Mouse (Mus musculus): ENCODE measurements at regions not wholly inside any gene's neighbourhood (a gene's known extent, or its start where the extent isn't known, plus 50 kb on each side); places are given as distances from the start of the nearest gene placed in this dataset.
"Not testable (repeated sequence)": the region's sequence is repeated elsewhere in the genome, so short reads cannot be mapped to it uniquely, and the experiment has no call there.

DNA sequence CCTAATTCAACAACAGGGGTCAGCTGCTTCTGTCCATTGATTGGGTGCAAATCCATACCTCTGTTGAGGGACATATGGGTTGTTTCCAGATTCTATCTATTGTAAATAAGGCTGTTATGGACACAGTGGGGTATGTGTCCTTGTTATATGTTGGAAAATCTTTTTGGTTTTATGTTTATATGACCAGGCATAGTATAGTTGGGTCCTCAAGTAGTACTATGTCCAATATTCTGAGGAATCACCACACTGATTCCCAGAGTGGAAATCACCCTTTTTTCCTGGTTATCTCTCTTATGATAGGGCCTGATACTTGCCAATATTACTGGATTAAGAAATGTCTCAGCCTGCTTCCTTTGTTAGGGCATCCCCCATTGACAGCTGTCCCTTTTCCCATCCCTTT, 1471.0 kb downstream of the Kcnt2 start:
- no peak for DNase-seq (ENCODE audit: low spot score in 2 of 2)

DNA sequence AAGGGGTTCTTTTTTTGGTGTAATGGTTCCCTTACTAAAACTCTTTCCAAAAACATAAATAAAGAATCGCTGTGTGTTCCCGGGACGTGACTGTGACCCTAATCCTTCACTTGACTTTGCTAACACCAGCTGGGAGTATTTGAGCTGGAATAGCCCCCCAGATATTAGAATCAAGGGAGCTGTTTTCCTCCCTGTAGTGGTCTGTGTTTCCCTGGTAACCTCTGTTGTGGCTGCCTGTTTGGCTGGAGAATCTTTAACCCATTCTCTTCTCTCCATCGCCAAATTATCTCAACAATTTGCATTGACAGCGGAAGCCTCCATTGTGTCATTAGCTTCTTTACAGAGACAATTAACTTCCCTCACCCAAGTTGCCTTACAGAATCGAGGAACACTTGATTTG, 1471.6 kb downstream of the Kcnt2 start:
- DNase-seq (ENCODE audit: low spot score in 2 of 2), result no peak

DNA sequence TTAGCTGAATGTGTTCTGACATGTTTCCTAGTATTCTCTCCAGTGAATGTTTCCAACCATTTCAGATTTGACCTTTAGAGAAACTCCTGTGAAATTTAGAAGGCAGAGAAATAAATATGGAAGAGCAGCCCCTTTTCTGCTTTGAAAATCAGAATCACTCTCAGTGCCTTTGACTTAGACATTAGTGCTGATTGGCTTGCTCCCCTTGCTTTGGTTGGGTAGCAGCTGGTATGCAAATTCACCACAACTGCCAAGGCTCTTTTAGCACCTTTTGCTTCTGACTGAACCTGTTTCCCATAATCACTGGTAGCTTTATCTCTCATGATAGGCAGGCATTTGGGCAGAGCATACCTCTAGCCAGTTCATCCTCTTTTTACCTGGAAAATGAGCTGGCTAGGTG, 1495.3 kb downstream of the Kcnt2 start:
- DNase-seq (ENCODE audit: low spot score in 2 of 2), result no peak

DNA sequence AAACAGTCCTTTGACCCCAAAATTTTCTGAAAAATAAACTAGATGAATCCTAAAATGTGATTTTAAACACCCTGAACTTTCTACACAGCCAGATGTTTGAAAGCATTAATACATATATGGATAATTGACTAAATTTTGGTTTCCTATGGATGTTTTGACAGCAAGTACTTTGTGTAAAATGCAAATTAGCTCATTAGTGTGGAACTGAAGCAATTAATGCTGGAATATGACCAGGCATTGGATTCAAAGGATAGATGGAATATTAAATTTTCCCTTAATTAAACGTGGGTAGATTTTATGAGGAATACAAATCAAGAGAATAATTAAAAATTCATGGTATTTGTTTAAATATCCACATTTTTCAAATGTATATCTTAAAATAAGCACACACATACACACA, 1530.1 kb downstream of the Kcnt2 start:
- DNase-seq (ENCODE audit: low spot score in 2 of 2), result no peak

DNA sequence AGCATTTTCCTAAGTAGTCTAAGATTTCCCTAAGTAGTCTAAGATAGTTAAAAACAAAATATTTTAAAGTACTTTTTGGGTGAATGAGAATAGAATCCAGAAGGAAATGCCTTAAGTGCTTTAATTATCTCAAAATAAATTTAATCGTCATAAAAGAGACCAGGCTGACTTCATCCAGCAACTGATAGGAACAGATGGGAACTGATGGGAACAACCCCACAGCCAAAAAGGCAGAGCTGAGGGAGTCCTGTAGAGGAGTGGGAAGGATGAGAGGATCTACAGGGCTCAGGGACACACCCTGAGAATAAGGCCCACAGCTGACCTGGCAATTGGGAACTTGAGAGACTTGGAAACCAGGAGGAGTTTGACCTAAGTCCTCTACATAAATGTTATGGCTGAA, 1537.4 kb downstream of the Kcnt2 start:
- peak; percentile 30 to 62 for DNase-seq (ENCODE audit: low spot score in 2 of 2)

DNA sequence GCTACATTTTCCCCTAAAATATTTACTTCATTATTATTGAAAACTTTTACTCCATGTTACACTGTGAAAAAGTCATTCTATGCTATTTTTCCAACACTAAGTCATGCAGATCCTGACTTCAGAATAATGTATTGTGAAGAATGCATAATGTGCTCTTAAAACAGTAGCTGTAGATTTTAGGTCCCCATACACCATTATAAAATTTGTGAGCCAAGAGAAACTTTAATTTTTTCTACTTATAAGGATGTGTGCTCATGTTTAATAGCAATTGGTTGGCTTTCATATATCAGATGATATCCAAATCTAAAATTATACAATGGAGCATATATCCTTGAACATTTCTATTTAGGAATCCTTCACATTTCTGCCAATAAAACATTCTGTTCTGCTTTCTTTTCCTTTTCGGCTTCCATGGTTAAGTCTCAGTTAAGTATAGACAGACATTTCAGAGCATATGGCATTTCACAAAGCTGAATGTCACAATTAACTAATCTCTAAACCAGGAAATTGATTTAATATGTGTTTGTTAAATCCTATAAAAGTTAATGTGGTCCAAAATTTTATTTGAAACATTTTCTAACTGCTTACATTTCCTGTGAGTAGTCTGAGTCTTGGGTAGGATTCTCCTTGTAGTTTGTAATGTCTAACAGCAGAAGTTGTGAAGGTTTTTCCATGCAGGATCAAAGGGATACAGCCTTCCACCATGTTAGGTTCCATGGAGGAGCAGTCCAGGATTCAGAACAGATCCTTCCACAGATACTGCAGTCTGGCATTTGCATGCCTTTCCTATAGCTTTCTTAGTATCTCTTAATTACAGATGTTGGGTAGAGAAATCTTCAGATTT, 1567.6 kb downstream of the Kcnt2 start:
- DNase-seq (ENCODE audit: low spot score in 2 of 2), result no peak

DNA sequence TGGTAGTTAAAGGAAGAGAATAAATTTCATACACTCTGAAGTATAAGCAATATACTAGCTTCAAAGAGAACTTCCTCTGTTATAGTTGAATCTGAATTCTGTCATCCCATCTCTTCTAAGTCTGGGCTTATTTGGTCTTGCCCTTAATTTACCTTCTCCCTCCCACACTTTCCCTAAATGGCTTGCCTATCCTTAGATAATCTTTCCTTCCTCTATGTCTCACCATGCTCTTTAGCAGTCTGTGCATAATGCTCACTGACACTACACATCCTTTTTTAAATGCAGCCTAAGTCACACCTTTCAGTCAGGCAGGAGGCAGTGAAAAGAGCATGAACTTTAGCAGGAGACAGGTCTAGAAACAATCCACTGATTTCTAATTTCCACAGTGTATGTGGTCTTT, 1585.5 kb downstream of the Kcnt2 start:
- DNase-seq (ENCODE audit: low spot score in 2 of 2), result peak in 1 of 2 experiments; percentile 35

DNA sequence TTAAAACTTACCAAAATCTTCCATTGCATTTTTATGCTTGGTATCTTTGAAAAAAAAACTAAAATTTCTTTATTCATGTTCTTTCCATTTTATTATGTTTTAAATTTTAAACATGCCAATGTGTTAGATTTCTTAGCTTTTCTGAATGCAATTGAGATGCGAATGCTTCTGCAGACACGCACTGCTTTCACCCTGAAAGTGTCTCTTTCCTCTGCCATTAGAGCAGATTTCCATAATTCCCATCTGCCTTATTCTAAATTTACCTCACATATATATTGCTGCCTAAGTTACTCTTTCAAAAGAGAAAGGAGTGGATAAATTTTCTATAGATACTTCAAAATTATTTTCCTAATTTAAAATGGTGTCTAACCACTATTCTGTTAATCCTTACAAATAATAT, 1596.6 kb downstream of the Kcnt2 start:
- DNase-seq (ENCODE audit: low spot score in 2 of 2), result no peak

DNA sequence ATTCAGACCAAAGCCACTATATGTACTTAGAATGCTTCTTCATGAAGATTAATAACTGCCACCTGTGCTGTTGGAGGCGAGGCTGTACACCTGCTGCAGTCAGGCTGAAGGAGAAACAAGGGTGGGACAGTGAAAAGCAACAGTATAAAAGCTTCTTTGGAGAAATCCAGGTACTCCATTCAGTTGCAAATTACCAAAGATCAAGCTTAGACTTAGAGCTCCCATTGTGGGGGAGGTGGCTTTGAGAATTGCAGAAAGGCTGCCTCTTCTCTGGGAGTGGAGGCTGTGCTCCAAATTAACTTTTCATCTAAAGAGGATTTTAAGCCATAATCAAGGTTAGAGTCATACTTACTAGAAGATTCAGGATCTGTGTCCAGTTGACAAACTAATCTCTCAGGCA, 1607.9 kb downstream of the Kcnt2 start:
- DNase-seq (ENCODE audit: low spot score in 2 of 2), result not testable (repeated sequence)

DNA sequence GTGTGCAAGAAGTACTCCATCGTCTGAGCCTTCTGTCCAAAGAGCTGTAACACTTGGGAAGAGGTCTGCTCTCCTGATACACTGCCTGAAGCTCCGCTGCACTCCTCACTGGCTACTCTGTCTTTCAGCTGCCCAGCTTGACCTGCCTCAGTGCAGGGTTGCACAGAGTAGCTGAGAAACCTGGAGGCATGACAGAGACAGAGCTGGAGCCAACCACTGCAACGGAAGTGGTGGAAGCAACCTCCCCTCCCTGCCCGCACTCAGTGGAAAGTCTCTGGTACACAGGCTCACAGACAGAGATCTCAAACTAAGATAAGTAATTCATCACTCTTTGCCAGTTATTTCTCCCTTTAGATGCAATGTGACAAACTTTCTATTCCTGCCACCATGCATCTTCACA, 1638.4 kb downstream of the Kcnt2 start:
- DNase-seq (ENCODE audit: low spot score in 2 of 2), result no peak

DNA sequence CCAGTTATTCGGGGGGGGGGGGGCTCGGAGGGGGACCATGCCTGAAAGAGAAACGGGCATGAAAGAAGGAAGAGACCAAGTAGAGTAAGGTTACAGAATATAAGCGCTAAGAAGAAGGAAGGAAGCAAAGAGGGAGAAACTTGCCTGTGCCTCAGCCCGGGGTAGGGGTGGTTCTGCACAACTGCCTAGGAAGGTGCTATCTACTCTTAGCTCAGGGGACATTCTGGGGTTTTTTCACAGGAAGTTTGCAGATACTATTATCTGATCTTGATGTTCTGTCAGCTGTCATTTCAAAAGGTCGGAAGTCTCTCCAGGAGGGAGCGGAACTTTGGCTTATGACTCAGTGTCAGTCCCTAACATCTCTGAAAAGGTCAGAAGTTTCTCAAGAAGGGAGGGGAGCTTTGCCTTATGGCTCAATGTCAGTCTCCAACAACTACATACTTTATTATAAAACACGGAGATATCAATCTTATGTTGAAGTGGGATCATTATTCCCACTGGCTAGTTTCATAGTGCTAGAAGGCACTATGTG, 1652.0 kb downstream of the Kcnt2 start:
- DNase-seq (ENCODE audit: low spot score in 2 of 2), result no peak

DNA sequence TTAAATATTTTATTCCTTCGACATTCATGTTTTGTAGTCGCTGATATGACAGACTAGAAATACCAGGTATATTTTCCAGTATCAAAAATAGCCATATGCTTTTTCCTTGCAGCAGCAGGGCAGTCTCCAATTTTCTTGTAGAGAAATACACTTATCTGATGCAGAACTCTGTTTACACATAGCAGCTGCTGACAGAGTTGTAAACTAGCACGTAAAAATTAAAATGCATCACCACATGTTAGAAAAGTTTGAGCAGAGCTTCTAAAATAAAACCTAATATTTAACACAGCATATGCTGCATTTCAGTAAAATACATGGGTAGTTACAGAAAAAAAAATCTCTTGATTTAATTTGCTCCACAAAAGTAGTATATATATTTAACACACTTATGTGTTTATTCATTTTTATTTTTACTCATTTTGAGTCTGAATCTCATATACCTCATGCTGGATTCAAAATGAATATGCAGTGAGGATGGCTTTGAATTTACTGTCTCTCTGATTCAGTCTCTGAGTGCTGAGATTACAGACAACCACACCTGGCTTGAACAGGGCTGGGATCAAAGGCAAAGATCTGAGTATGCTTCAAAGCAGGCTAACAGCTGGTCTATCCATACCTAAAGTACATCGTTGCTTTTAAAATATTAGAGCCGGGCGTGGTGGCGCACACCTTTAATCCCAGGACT, 1665.9 kb downstream of the Kcnt2 start:
- no peak for DNase-seq (ENCODE audit: low spot score in 2 of 2)

DNA sequence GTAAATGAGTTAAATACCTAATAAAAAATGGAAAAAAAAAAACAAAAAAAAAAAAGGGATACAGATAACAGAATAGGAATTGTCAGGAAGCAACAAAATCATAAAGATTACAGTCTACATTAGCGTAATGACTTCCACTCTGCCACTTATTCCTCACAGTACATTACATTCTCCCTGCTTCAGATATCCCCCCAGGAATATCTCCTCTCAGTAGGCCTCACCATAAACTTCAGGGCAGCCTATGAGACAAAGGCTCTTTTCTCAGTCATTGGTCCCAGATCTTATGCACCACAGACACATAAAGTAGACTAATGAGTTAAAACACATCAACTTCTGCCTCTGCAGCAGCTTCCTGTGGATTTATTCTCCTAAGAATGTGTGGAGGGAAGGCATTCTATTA, 1680.2 kb downstream of the Kcnt2 start:
- DNase-seq (ENCODE audit: low spot score in 2 of 2), result no peak

DNA sequence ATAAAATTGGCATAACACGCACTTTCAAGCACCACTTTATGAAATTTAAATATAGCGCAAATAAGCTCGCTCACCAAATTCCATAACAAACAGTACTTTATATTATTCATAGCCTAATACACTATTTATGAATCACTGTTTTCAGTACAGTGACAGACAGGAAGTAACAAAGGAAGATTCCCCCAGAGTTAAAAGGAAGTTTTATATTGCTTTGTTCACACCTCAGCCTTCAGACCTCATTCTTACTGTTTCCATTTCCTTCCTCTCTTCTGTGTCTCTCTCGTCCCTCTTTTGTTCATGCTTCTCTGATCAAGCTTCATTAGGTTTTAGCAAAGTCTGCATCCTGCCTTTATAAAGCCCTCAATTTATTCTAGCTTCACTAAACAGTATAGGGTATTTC, 1680.8 kb downstream of the Kcnt2 start:
- DNase-seq (ENCODE audit: low spot score in 2 of 2), result no peak

DNA sequence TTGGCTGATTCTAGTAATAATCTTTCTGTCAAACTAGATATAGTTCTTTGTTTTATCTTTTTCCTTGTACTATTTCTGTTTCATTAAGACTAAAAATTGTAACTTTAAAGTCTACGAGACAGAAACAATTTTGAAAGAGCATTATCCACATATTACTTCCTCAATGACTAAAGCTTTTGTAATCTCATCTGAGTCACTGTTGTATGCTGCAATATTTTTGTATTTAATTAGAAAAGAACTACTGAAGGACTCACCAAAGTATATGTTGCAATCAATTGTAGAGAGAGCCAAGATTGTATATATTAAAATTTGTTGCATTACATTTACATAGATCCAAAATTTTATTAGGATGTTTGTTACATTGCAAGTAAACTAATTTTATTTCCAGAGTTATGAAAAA, 1692.4 kb upstream of the B3galt2 start:
- DNase-seq (ENCODE audit: low spot score in 2 of 2), result no peak

DNA sequence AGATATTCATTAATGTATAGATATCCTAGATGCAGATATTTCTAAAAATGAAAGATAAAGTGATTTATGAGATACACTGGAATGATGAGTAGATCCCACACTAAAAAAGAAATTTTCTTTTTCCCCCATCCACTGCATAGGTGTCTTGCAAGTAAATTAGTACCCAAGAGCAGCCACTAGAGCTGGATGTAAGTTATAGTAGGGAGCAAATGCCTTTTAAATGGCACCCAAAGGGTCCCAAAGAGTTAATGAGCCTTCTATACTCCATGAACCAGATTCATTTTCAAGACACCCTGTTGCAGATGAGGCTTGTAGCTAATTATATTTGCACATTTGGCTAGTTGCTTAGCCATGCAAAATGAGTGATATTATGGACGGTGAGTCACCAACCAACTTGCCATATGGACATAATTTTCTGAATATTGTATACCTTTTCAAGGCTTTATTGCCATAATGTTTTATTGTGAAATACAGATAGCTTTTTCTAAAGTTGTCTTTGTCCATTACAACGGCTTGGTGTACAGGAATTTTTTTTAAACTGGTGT, 1686.1 kb upstream of the B3galt2 start:
- DNase-seq (ENCODE audit: low spot score in 2 of 2), result no peak

DNA sequence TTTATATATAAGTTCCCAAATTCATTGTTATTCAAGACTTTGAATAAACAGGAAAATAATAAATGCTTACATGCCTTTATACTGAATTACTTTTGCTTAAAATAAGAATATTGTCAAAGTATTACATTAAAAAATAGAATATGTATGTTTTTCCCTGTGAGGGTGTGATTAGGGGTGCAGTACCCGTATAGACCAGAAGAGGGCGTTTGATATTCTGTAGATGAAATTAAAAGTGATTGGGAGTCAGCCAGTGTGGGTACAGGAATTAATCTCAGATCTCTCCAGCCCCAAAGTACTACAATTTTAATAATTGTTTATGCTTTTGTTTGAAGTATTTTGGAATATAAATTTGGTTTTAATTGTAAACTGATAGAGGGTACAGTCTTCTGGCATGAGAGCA, 1678.7 kb upstream of the B3galt2 start:
- no peak for DNase-seq (ENCODE audit: low spot score in 2 of 2)

DNA sequence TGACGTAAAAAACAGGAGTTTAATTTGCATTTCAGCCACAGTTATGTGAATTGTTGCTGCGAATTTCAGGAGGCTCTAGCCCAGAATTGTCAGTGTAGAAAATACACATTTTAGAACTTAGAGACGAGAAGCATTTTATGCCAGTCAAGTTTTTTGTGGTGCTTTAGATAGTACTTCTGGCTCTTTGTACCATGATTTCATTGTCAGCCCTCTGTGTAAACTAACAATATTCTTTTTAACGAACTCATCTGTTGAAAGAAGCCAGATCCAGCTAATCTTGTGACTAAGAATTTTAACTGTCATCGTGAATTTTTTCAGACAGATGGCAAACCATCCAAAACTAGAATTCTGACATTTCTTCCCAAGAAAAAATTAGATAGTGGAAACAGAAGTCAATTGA, 1672.3 kb upstream of the B3galt2 start:
- DNase-seq (ENCODE audit: low spot score in 2 of 2), result no peak

DNA sequence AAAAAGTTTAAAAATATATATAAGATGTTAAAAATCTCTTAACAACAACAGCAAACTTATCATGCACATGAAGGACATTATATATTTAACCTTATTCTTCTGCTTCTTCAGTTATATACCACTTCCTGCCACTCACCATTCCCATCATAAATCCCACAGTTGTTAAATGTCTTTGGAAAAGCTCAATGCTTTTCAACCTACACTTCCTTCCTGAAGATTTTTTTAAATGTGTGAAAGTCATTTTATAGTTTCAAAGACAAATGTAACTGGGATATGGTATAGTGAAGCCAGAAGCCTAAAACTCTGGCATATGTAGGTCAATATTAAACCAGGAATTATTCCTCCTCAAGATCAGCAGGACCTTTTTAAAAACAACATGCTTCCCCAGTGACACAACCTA, 1666.1 kb upstream of the B3galt2 start:
- DNase-seq (ENCODE audit: low spot score in 2 of 2), result no peak

DNA sequence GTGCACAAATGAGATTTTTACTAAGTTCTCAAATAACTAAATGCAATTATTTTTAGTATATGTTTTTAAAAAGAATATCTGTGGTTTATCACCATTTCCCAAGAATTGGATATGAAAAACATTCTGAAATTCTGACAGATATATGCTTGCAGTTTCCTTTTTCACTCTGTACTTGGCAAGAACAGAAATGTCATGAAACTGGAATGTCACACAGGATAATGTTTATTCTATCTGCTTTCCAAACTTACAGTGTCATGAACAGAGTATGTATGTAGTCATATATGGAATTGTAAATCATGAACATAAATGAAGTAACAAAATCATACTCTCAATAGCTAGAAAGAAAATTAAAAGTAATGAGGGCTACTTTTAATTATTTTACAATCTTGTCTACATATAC, 1640.7 kb upstream of the B3galt2 start:
- no peak for DNase-seq (ENCODE audit: low spot score in 2 of 2)

DNA sequence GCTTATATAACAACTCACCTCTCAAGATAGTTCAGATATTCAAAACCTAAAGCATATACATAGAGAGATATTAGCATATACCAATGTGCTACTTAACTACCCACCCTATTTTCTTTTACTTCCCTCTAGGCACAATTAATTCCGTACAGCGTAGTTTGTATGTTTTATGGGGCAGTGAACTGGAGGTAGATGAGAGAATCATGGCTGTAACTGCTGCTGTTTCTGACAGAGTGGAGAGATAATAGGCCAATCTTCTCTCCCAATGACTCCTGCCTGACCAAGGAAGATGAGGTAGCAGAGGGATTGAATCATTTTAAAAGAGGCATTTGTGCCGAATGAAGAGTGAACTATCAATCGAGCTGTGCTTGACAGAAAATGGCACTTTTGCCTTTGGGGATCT, 1640.1 kb upstream of the B3galt2 start:
- no peak for DNase-seq (ENCODE audit: low spot score in 2 of 2)

DNA sequence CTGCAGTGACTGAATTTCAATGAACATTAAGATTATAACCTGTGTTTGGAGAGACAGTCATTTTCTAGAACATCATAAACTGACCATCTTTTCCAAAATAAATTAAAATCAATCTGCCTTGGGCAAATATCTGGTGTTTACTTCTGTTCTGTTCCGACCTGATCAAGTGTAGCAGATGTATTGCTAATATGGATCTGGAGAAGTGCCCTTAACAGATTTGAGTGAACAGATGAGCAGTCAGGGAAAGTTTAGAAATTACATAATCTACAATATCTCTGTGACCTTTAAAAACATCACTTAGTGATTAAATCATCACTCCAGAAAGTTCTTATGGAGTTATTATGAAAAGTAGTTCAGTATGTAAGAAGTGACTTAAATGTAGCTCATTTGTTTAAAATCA, 1634.1 kb upstream of the B3galt2 start:
- no peak for DNase-seq (ENCODE audit: low spot score in 2 of 2)

DNA sequence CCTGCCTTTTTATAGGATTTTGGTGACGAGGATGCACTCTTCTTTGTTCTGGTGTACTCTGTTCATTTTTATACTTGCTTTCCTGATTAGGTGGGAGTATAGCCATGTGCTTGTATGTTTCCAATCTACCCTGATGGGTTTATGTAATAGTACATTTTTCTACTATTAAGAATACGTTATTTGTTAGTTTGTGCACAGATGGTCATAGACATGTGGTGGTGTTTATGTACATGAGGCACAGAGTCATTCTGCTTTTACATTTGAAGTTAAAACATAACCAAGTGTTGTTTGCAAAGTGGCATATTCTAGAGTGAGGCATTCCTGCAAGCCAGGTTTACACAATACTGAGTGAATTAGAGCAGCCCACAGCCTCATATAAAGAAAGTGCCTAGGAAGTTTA, 1597.7 kb upstream of the B3galt2 start:
- no peak for DNase-seq (ENCODE audit: low spot score in 2 of 2)

Measured in right cerebral cortex, postnatal 10 days (tissue).